Mouse (Mus musculus): ENCODE data around the gene Kcnmb3. TPM values are rescaled to one million over a fixed set of nuclear protein-coding genes. Genes with fewer than 3 reads are reported as not detected.

Kcnmb3 gene
- polyA plus RNA-seq, 1 experiment: not detected

- H3K9me3 ChIP-seq (replicated peaks; ENCODE audit: control insufficient read depth, insufficient read depth, low read length, poor library complexity, severe bottlenecking): peaks cover 22% of the 10 kb centered on the region
- H3K9ac ChIP-seq (ENCODE audit: low read depth, poor library complexity, severe bottlenecking): peak within 1 kb of the TSS; percentile 45
- TF ChIP-seq EP300 (IDR thresholded peaks at IDR 0.05; ENCODE audit: insufficient read depth, low read depth, low read length) (no peak), CTCF (IDR thresholded peaks at IDR 0.05; ENCODE audit: low read depth, low read length) (no peak), POLR2A (IDR thresholded peaks at IDR 0.05; ENCODE audit: insufficient read depth, low read length) (no peak)
Observed at GRCm38 (mm10) chr3:32529303-32529898, 37.4 kb upstream of the Kcnmb3 start, which contains the start of gene Mfn1. TSS of gene Mfn1 (plus strand) at chr3:32529465.

GRCm38 (mm10) chr3:32527181-32527580, 35.1 kb upstream of the Kcnmb3 start:
- H3K36me3 ChIP-seq (ENCODE audit: control insufficient read depth, insufficient read depth, low read length, poor library complexity, severe bottlenecking): no peaks in the 10 kb centered on the region; the same call in 1 of the 2 replicates
- no peaks in the 10 kb centered on the region for H3K4me1 ChIP-seq (ENCODE audit: control insufficient read depth, insufficient read depth, low read length)
- no peak overlapping the region for H3K4me3 ChIP-seq (ENCODE audit: low read depth, low read length)
- H3K27ac ChIP-seq (ENCODE audit: insufficient read depth, low read length): no peak overlapping the region
- no peak for TF ChIP-seq CTCF (IDR thresholded peaks at IDR 0.05; ENCODE audit: low read depth, low read length)
- no peak for TF ChIP-seq POLR2A (IDR thresholded peaks at IDR 0.05; ENCODE audit: insufficient read depth, low read length)
- no peak for TF ChIP-seq EP300 (IDR thresholded peaks at IDR 0.05; ENCODE audit: insufficient read depth, low read depth, low read length)
- H3K9me3 ChIP-seq (replicated peaks; ENCODE audit: control insufficient read depth, insufficient read depth, low read length, poor library complexity, severe bottlenecking): peaks cover 27% of the 10 kb centered on the region
- no peaks in the 10 kb centered on the region for H3K27me3 ChIP-seq (ENCODE audit: control insufficient read depth, insufficient read depth, low read length, poor library complexity, severe bottlenecking)
- H3K9ac ChIP-seq (ENCODE audit: low read depth, poor library complexity, severe bottlenecking): no peak overlapping the region

More at GRCm38 (mm10) chr3:32529303-32529898, 37.4 kb upstream of the Kcnmb3 start, which contains the start of gene Mfn1:
- H3K4me3 ChIP-seq (ENCODE audit: low read depth, low read length): peak within 1 kb of the TSS; percentile 67
- H3K36me3 ChIP-seq (ENCODE audit: control insufficient read depth, insufficient read depth, low read length, poor library complexity, severe bottlenecking): no peaks in the 10 kb centered on the region; the same call in 1 of the 2 replicates
- no peaks in the 10 kb centered on the region for H3K27me3 ChIP-seq (ENCODE audit: control insufficient read depth, insufficient read depth, low read length, poor library complexity, severe bottlenecking)
- H3K4me1 ChIP-seq (ENCODE audit: control insufficient read depth, insufficient read depth, low read length): no peaks in the 10 kb centered on the region
- no peak within 1 kb of the TSS for H3K27ac ChIP-seq (ENCODE audit: insufficient read depth, low read length)

GRCm38 (mm10) chr3:32513528-32513927, 21.5 kb upstream of the Kcnmb3 start:
- no peaks in the 10 kb centered on the region for H3K9me3 ChIP-seq (replicated peaks; ENCODE audit: control insufficient read depth, insufficient read depth, low read length, poor library complexity, severe bottlenecking)
- no peak overlapping the region for H3K9ac ChIP-seq (ENCODE audit: low read depth, poor library complexity, severe bottlenecking)
- no peak overlapping the region for H3K4me3 ChIP-seq (ENCODE audit: low read depth, low read length)
- H3K27ac ChIP-seq (ENCODE audit: insufficient read depth, low read length): no peak overlapping the region
- peaks cover 26% of the 10 kb centered on the region for H3K36me3 ChIP-seq (ENCODE audit: control insufficient read depth, insufficient read depth, low read length, poor library complexity, severe bottlenecking)
- TF ChIP-seq CTCF (IDR thresholded peaks at IDR 0.05; ENCODE audit: low read depth, low read length) (no peak), POLR2A (IDR thresholded peaks at IDR 0.05; ENCODE audit: insufficient read depth, low read length) (no peak), EP300 (IDR thresholded peaks at IDR 0.05; ENCODE audit: insufficient read depth, low read depth, low read length) (no peak)
- H3K4me1 ChIP-seq (ENCODE audit: control insufficient read depth, insufficient read depth, low read length): peaks cover 5% of the 10 kb centered on the region
- H3K27me3 ChIP-seq (ENCODE audit: control insufficient read depth, insufficient read depth, low read length, poor library complexity, severe bottlenecking): no peaks in the 10 kb centered on the region

- TF ChIP-seq POLR2A (IDR thresholded peaks at IDR 0.05; ENCODE audit: insufficient read depth, low read length) (no peak), EP300 (IDR thresholded peaks at IDR 0.05; ENCODE audit: insufficient read depth, low read depth, low read length) (no peak), CTCF (IDR thresholded peaks at IDR 0.05; ENCODE audit: low read depth, low read length) (no peak)
- Histone ChIP-seq H3K36me3 (ENCODE audit: control insufficient read depth, insufficient read depth, low read length, poor library complexity, severe bottlenecking) (peaks cover 24% of the 10 kb centered on the region), H3K4me3 (ENCODE audit: low read depth, low read length) (no peak overlapping the region), H3K4me1 (ENCODE audit: control insufficient read depth, insufficient read depth, low read length) (peaks cover 5% of the 10 kb centered on the region), H3K9ac (ENCODE audit: low read depth, poor library complexity, severe bottlenecking) (no peak overlapping the region), H3K27me3 (ENCODE audit: control insufficient read depth, insufficient read depth, low read length, poor library complexity, severe bottlenecking) (no peaks in the 10 kb centered on the region), H3K9me3 (replicated peaks; ENCODE audit: control insufficient read depth, insufficient read depth, low read length, poor library complexity, severe bottlenecking) (no peaks in the 10 kb centered on the region), H3K27ac (ENCODE audit: insufficient read depth, low read length) (no peak overlapping the region)
Observed at GRCm38 (mm10) chr3:32512686-32513284, 20.8 kb upstream of the Kcnmb3 start.

- TF ChIP-seq CTCF (IDR thresholded peaks at IDR 0.05; ENCODE audit: low read depth, low read length): no peak
- TF ChIP-seq EP300 (IDR thresholded peaks at IDR 0.05; ENCODE audit: insufficient read depth, low read depth, low read length): no peak
- no peak for TF ChIP-seq POLR2A (IDR thresholded peaks at IDR 0.05; ENCODE audit: insufficient read depth, low read length)
- Histone ChIP-seq H3K27ac (ENCODE audit: insufficient read depth, low read length) (no peak overlapping the region), H3K27me3 (ENCODE audit: control insufficient read depth, insufficient read depth, low read length, poor library complexity, severe bottlenecking) (no peaks in the 10 kb centered on the region)
Observed at GRCm38 (mm10) chr3:32511191-32511550, 19.1 kb upstream of the Kcnmb3 start.

More at GRCm38 (mm10) chr3:32511191-32511550, 19.1 kb upstream of the Kcnmb3 start:
- Histone ChIP-seq H3K4me1 (ENCODE audit: control insufficient read depth, insufficient read depth, low read length) (peaks cover 5% of the 10 kb centered on the region), H3K4me3 (ENCODE audit: low read depth, low read length) (peak overlapping the region; percentile 95), H3K9me3 (replicated peaks; ENCODE audit: control insufficient read depth, insufficient read depth, low read length, poor library complexity, severe bottlenecking) (no peaks in the 10 kb centered on the region), H3K9ac (ENCODE audit: low read depth, poor library complexity, severe bottlenecking) (peak overlapping the region; percentile 96), H3K36me3 (ENCODE audit: control insufficient read depth, insufficient read depth, low read length, poor library complexity, severe bottlenecking) (peaks cover 13% of the 10 kb centered on the region; the same call in 1 of the 2 replicates)
